Mouse (Mus musculus) left cerebral cortex, adult 9 months (tissue): ENCODE data around the gene Tekt3.

ENCODE experiments used
- DNase-seq, 2 experiments: peaks; one replicate each; pipeline ENCODE4 v3.0.0; 2022; ENCODE audit warnings: low spot score in 2 of 2

Tekt3 gene

DNA sequence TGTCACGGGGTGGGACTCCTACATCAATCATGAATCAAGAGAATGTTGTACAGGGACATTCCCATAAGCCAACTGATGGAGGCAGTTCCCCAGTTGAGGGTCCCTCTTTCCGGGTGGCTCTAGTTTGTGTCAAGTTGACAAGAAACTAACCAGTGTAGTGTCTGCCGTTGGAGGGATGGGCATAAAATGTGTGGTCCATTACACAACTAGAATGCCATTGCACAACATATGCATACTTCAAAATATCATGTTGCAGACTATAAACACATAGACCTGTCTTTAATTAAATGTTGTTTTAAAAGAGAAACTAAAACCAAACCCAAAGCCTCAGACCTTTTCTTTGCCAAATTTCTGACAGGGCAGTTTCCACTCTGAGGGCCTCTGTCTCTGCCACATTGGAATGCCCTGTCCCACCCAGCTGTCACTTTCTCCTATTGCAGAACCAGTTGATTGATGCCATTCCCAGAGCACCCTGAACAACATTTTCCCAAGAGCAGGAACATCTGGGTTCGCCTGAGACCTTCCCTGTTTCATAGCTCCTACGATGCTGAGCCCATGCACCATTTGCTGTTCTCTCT, 3.0 kb upstream of the Tekt3 start:
- DNase-seq = no peak

DNA sequence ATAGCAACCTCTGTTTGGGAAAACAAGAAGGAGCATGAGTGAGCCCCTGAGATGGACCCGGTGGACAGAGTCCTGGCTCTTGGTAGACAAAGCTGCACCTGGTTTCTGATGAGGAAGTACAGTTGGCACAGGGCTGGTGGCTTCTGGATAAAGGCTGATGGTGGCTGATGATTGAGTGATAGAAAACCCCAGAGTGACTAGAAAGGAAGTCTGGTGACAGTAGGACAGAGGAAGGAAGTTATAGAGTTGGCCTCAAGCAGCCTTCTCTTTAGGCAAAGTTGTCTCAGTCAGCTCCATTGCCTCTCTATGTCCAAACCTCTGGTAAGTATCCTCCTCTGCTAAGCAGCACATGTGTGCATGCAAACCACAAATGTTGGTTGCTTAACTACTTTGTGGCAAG, 1.5 kb upstream of the Tekt3 start:
- DNase-seq = no peak

DNA sequence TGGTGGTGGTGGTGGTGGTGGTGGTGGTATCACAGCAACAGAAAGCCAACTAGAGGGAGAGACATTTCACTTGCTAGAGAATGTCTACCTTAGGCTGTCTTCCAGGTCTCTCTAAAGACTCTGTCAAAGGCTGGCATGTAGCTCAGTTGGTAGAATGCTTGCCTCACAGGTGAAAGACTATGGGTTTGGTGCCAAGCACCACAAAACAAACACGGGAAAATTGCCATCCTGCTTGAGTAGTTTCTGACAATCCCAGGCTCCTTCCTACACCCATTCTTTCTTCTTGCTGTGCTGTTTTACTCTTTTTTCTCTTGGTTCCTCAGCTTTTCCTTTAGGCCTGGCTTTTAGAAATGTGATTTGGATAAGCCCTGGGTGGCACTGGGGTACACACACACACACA, 5.1 kb downstream of the Tekt3 start:
- DNase-seq = no peak

DNA sequence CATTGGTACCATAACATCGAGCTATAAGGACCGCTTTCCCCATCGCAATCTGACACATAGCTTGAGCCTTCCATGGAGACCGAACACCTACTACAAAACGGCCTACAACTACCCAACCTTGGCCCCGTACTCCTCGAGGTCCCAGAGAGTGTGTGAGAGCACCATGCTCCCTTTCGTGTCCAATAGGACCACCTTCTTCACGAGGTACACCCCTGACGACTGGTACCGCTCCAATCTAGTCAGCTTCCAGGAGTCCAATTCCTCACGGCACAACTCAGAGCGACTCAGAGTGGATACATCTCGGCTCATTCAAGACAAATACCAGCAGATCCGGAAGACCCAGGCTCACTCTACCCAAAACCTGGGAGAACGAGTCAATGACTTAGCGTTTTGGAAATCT, 8.6 kb downstream of the Tekt3 start:
- DNase-seq = no peak

DNA sequence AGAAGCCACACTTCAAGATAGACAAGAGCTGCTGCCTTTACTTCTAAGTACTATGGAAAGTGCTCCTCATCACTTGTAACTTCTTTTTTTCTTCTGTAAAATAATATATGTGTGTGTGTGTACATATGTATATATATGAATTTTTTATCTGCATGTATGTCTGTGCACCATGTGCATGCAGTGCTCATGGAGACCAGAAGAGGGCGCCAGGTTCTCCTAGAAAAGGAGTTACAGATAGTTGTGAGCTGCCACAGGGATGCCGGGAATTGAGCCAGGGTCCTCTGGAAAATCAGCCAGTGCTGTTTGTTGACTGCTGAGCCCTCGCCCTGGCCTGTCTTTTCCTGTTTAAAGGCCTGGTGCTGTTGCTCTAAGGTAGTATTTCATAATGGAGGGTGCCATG, 23.1 kb downstream of the Tekt3 start:
- no peak for DNase-seq

DNA sequence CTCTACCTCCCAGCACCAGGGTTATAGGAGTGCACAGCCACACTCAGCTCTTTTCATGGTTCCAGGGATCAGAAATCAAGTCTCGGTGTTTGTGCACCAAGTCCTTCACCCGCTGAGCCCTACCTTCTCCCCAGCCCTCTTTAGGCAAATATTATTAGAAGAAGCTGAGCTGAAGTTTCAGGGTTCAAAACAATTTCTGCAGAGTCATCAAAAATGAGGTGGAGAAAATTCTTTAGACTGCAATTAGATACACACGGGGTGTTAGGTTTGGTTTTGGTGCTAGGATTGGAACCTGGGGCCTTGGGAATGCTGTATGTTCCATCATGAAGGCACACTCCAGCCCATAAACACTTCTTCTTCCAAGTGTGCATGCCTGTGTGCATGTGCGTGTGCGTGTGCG, 27.2 kb downstream of the Tekt3 start:
- no peak for DNase-seq

- no peak for DNase-seq
Measured at GRCm38 (mm10) chr11:63090210-63090609, 28.8 kb downstream of the Tekt3 start.

DNA sequence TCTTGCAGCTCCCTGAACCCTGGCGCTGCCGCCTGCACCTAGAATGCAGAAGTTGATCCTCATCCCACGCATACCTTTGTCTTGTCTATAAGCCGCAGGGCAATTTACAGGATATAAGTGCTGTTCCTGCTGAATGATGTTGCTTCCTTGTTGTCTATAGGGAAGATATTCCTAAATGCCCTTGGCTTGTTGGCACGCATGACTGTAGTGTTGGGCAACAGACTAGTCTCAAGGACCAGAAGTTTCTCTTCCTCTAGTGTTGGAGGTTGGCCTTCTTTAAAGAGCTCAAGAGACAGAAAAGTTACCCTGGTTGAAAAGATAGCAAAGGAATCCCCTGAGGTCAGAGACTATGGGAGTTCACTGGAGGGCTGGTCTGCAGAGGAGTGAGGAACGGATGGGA, 29.5 kb downstream of the Tekt3 start:
- DNase-seq = no peak

- DNase-seq = no peak
Measured at GRCm38 (mm10) chr11:63092271-63092670, 30.8 kb downstream of the Tekt3 start.

- no peak for DNase-seq
Measured at GRCm38 (mm10) chr11:63093601-63094000, 32.1 kb downstream of the Tekt3 start.

GRCm38 (mm10) chr11:63094496-63094895, 33.0 kb downstream of the Tekt3 start:
- DNase-seq = no peak

DNA sequence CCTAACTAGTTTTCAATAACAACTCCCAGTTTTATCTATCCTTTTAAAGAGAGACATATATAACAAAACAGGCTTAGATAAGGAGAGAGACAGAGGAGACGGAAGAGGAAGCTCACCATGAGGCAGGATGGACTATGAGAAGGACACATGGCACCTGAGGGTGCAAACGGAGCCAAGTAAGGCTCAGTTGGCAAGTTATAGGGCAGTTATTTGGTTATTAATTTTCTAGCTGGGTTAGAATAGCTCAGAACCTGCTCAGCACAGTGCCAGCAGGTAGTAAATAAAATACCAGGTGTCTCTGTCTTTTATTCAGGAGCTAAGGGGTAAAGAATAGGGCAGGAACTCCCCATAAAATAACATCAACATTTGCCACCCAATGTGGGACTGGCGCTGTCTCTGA, 36.6 kb downstream of the Tekt3 start:
- no peak for DNase-seq

GRCm38 (mm10) chr11:63099390-63099789, 37.9 kb downstream of the Tekt3 start:
- DNase-seq = no peak

DNA sequence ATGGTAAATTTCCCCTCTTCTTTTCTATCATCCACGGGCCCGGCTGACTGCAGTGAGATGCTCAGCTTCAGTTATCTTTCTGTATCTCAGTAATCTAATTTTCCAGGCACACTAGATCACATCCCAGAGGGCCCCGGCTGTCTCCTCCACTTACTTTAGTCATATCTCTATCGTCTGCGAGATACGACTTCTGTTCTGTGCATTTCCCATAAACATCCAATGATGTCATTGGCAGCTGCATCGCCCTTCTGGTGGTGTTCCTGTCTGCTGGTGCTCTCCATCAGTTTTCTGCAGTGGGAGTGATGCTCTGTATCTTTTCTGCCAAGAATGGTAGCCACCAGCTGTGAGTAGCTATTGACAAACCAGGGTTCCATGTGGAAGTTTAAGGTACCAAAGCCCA, 41.8 kb downstream of the Tekt3 start:
- peak in 1 of 2 experiments; percentile 34 for DNase-seq

DNA sequence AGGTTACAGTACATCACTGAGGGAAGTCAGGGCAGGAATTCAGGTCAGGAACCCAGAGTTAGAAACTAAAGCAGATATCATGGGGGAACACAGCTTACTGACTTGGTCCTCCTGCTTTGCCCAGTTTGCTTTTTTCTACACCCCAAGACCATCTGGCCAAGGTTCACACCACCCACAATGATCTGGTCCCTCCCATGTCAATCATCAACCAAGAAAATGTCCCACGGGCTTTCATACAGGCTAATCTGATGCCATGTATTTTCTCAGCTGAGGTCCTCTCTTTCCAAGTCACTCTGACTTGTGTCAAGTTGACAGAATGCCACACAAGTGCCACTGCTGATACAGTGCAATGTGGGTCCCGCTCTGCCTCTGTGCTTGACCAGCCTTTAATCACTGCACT, 42.6 kb downstream of the Tekt3 start:
- DNase-seq = no peak

GRCm38 (mm10) chr11:63109230-63109775, 47.8 kb downstream of the Tekt3 start:
- no peak for DNase-seq

DNA sequence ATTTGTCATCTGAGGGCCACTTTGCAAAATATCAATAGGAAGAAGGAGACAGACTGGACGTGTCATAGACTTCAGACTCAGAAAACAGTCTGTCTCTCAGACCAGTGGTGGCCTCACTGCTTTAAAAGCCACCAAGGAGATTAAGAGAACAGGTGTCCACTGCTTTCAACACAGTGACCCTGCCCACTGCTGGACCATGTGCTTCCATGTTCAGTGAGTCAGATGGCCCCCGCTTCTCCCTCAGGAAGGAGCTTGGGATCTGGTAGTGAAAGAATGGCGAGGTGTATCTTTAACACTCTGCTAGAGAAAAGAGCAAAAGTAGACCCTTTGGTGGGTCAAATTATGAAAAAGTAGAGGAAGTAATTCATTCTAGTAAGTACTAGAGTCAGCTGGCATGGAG, 48.9 kb downstream of the Tekt3 start:
- no peak for DNase-seq

GRCm38 (mm10) chr11:63114807-63115641, 53.6 kb downstream of the Tekt3 start:
- DNase-seq = no peak

DNA sequence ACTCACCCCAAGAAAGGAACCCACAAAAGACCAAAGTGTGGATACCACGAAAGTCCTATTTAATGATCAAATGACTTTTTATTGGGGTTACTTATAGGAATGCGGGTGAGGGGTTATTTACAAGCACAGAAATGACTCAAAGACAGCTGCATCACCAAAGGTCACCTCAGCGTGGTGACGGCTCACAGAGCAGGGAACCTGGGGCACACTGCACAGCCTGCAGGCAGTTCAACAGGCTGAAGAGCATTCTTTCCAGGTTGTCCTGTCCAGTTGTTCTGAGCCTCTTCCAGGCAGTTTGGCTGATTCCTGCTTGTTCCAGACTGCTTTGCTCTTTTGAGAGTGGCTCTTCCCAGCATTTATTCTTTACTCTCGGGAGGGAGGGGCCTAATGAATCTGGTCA, 55.2 kb downstream of the Tekt3 start:
- no peak for DNase-seq

- DNase-seq = no peak
Measured at GRCm38 (mm10) chr11:63117266-63117665, 55.8 kb downstream of the Tekt3 start.

DNA sequence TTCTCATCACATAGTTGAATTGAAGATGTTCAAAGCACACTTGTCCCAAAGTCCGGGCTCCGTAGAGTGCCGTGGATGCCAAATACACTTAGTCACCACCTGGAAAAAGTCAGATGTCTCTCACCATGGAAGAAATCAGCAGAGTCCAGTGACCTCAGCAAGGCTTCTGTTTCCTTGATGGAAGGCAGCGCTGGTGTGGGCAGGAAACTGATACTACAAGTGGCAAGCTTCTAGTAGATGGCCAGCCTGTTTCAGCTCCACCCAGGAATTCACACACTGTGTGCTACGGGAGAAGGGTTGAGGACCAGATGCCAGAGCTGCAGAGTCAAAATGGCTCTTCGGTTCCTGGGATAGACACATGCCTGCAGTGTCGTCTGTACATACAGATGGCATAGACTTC, 58.3 kb downstream of the Tekt3 start:
- no peak for DNase-seq

DNA sequence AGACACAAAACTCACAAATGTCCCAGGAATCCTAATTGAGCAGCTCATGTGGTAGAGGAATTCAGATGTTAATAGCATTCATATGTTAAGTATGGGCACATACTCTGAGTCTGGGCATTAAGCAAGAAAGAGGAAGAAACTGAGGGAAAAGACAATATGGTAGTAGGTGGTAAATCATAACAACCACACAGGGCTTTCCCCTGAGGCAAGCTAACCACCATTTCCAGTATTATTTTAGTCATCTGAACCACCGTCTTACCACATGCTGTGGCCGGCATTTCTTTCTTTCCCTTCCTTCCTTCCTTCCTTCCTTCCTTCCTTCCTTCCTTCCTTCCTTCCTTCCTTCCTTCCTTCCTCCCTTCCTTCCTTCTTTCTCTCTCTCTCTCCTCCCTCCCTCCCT, 60.8 kb downstream of the Tekt3 start:
- no peak for DNase-seq

GRCm38 (mm10) chr11:63122776-63123350, 61.4 kb downstream of the Tekt3 start:
- DNase-seq = no peak
